Mouse (Mus musculus): Measurements from ENCODE around the gene Nfia. TPM values are rescaled to one million over a fixed set of nuclear protein-coding genes. Genes with fewer than 3 reads are reported as not detected.

Gene Nfia
- polyA plus RNA-seq, 1 experiment from 2014 or later: 42.0 TPM

- no peak for ATAC-seq (ENCODE audit: insufficient number of reproducible peaks, low FRiP score)
- Histone ChIP-seq H3K4me2 (no peak overlapping the region), H3K9ac (no peak overlapping the region)
These were observed 342.9 kb downstream of the Nfia start for GRCm38 (mm10) chr4:98115401-98115800.

GRCm38 (mm10) chr4:98116046-98116445 lies 343.5 kb downstream of the Nfia start:
- no peak for ATAC-seq (ENCODE audit: insufficient number of reproducible peaks, low FRiP score)
- Histone ChIP-seq H3K9me3 (replicated peaks) (no peaks in the 10 kb centered on the region), H3K4me2 (no peak overlapping the region), H3K27ac (ENCODE audit: poor library complexity, severe bottlenecking) (no peak overlapping the region), H3K27me3 (replicated peaks) (no peaks in the 10 kb centered on the region), H3K9ac (no peak overlapping the region), H3K4me3 (no peak overlapping the region), H3K4me1 (replicated peaks) (peaks cover 13% of the 10 kb centered on the region), H3K36me3 (peaks cover 6% of the 10 kb centered on the region; the same call in 1 of the 2 replicates)
- 87% methylated on average over 7 of the region's 7 CpGs for WGBS

More at GRCm38 (mm10) chr4:98115401-98115800, 342.9 kb downstream of the Nfia start:
- peaks cover 6% of the 10 kb centered on the region; the same call in 1 of the 2 replicates for H3K36me3 ChIP-seq
- H3K4me3 ChIP-seq: no peak overlapping the region
- WGBS: 89% methylated on average over 4 of the region's 4 CpGs
- peaks cover 13% of the 10 kb centered on the region for H3K4me1 ChIP-seq (replicated peaks)
- H3K9me3 ChIP-seq (replicated peaks): no peaks in the 10 kb centered on the region
- H3K27ac ChIP-seq (ENCODE audit: poor library complexity, severe bottlenecking): no peak overlapping the region; the same call in 1 of the 2 replicates
- H3K27me3 ChIP-seq (replicated peaks): no peaks in the 10 kb centered on the region

- Histone ChIP-seq H3K9me3 (replicated peaks) (no peaks in the 10 kb centered on the region), H3K27ac (ENCODE audit: poor library complexity, severe bottlenecking) (no peak overlapping the region), H3K4me3 (no peak overlapping the region), H3K9ac (no peak overlapping the region), H3K27me3 (replicated peaks) (no peaks in the 10 kb centered on the region), H3K4me2 (no peak overlapping the region), H3K36me3 (peaks cover 4% of the 10 kb centered on the region; the same call in 1 of the 2 replicates), H3K4me1 (replicated peaks) (peaks cover 9% of the 10 kb centered on the region)
- ATAC-seq (ENCODE audit: insufficient number of reproducible peaks, low FRiP score): no peak
- WGBS: 65% methylated on average over 3 of the region's 3 CpGs
These were observed 345.6 kb downstream of the Nfia start for GRCm38 (mm10) chr4:98118126-98118525.

GRCm38 (mm10) chr4:98118761-98119675 lies 346.5 kb downstream of the Nfia start:
- Histone ChIP-seq H3K4me3 (no peak overlapping the region), H3K27ac (ENCODE audit: poor library complexity, severe bottlenecking) (no peak overlapping the region), H3K27me3 (replicated peaks) (no peaks in the 10 kb centered on the region), H3K9ac (no peak overlapping the region), H3K4me1 (replicated peaks) (peaks cover 7% of the 10 kb centered on the region; the same call in 1 of the 2 replicates), H3K9me3 (replicated peaks) (no peaks in the 10 kb centered on the region), H3K4me2 (no peak overlapping the region), H3K36me3 (peaks cover 4% of the 10 kb centered on the region; the same call in 1 of the 2 replicates)
- ATAC-seq (ENCODE audit: insufficient number of reproducible peaks, low FRiP score): no peak
- WGBS: 75% methylated on average over 10 of the region's 10 CpGs

- Histone ChIP-seq H3K36me3 (peaks cover 4% of the 10 kb centered on the region; the same call in 1 of the 2 replicates), H3K9ac (no peak overlapping the region), H3K4me1 (replicated peaks) (peaks cover 5% of the 10 kb centered on the region; the same call in 1 of the 2 replicates), H3K27me3 (replicated peaks) (no peaks in the 10 kb centered on the region), H3K4me3 (no peak overlapping the region), H3K9me3 (replicated peaks) (no peaks in the 10 kb centered on the region), H3K27ac (ENCODE audit: poor library complexity, severe bottlenecking) (no peak overlapping the region), H3K4me2 (no peak overlapping the region)
- 87% methylated on average over 3 of the region's 3 CpGs for WGBS
- ATAC-seq (ENCODE audit: insufficient number of reproducible peaks, low FRiP score): no peak
These were observed 347.5 kb downstream of the Nfia start for GRCm38 (mm10) chr4:98119949-98120531.

- Histone ChIP-seq H3K4me1 (replicated peaks) (peaks cover 4% of the 10 kb centered on the region; the same call in 1 of the 2 replicates), H3K27ac (ENCODE audit: poor library complexity, severe bottlenecking) (no peak overlapping the region), H3K9me3 (replicated peaks) (no peaks in the 10 kb centered on the region), H3K9ac (no peak overlapping the region), H3K4me3 (no peak overlapping the region), H3K4me2 (no peak overlapping the region), H3K36me3 (peaks cover 4% of the 10 kb centered on the region; the same call in 1 of the 2 replicates), H3K27me3 (replicated peaks) (no peaks in the 10 kb centered on the region)
- ATAC-seq (ENCODE audit: insufficient number of reproducible peaks, low FRiP score): no peak
- WGBS: 73% methylated on average over 6 of the region's 6 CpGs
These were observed 348.3 kb downstream of the Nfia start for GRCm38 (mm10) chr4:98120706-98121340.

GRCm38 (mm10) chr4:98126003-98126677 lies 353.6 kb downstream of the Nfia start:
- Histone ChIP-seq H3K27ac (ENCODE audit: poor library complexity, severe bottlenecking) (no peak overlapping the region), H3K36me3 (no peaks in the 10 kb centered on the region), H3K9me3 (replicated peaks) (no peaks in the 10 kb centered on the region), H3K27me3 (replicated peaks) (no peaks in the 10 kb centered on the region), H3K4me2 (no peak overlapping the region), H3K9ac (no peak overlapping the region), H3K4me3 (no peak overlapping the region), H3K4me1 (replicated peaks) (peaks cover 3% of the 10 kb centered on the region; the same call in 1 of the 2 replicates)
- no peak for ATAC-seq (ENCODE audit: insufficient number of reproducible peaks, low FRiP score)
- 73% methylated on average over 11 of the region's 11 CpGs for WGBS

GRCm38 (mm10) chr4:98130798-98131197 lies 358.3 kb downstream of the Nfia start:
- Histone ChIP-seq H3K4me2 (no peak overlapping the region), H3K9me3 (replicated peaks) (no peaks in the 10 kb centered on the region), H3K36me3 (no peaks in the 10 kb centered on the region), H3K27ac (ENCODE audit: poor library complexity, severe bottlenecking) (no peak overlapping the region), H3K4me3 (no peak overlapping the region), H3K9ac (no peak overlapping the region), H3K4me1 (replicated peaks) (peaks cover 3% of the 10 kb centered on the region; the same call in 1 of the 2 replicates), H3K27me3 (replicated peaks) (no peaks in the 10 kb centered on the region)
- 47% methylated on average over 2 of the region's 2 CpGs for WGBS
- no peak for ATAC-seq (ENCODE audit: insufficient number of reproducible peaks, low FRiP score)

DNA sequence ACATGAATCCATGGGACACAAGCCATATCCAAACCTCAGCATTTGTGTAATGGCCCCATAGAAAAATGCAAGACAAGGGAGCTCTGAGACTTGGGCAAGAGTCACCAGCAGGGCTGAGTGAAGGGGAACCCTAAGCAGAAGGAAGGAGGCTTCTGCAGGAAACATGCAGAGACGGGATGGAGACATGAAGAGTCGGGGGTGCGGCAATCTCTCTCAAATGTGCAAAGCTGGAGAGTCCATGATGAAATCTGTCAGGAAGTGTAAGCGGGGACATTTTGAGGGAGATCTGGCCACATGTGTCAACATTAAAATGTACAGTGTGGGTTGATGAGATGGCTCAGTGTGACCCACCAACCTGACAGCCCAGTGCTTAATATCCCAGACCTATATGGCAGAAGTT lies 361.5 kb downstream of the Nfia start:
- H3K4me1 ChIP-seq (replicated peaks): peaks cover 3% of the 10 kb centered on the region; the same call in 1 of the 2 replicates

DNA sequence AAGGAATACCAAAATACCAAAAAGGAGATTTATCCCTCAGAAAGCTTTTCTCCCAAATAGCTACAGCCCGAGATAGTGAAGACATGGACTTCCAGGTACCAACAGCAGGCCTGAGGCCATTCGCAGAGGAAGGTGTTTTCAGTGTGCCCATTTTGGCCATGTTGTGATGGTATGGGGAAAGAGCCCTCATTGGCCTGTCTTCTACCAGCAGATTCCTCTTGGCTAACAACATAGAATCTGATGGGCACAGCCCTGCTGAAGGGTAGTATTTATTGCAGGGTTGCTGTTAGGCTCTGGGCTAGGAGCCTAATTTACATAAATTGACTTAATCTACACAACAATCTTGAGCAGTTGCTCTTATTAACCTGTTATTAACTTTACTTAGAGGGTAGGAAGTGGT lies 363.5 kb downstream of the Nfia start:
- no peak for ATAC-seq (ENCODE audit: insufficient number of reproducible peaks, low FRiP score)
- WGBS: 88% methylated on average over 2 of the region's 2 CpGs

More for the DNA sequence above, 361.5 kb downstream of the Nfia start:
- H3K36me3 ChIP-seq: no peaks in the 10 kb centered on the region
- WGBS: 89% methylated on average over 4 of the region's 4 CpGs
- H3K4me3 ChIP-seq: no peak overlapping the region
- no peak overlapping the region for H3K27ac ChIP-seq (ENCODE audit: poor library complexity, severe bottlenecking)
- no peaks in the 10 kb centered on the region for H3K27me3 ChIP-seq (replicated peaks)
- no peak for ATAC-seq (ENCODE audit: insufficient number of reproducible peaks, low FRiP score)
- H3K9me3 ChIP-seq (replicated peaks): no peaks in the 10 kb centered on the region
- H3K4me2 ChIP-seq: no peak overlapping the region
- no peak overlapping the region for H3K9ac ChIP-seq

More for the DNA sequence above, 363.5 kb downstream of the Nfia start:
- no peaks in the 10 kb centered on the region for H3K36me3 ChIP-seq
- H3K27me3 ChIP-seq (replicated peaks): no peaks in the 10 kb centered on the region
- no peak overlapping the region for H3K9ac ChIP-seq
- H3K4me3 ChIP-seq: no peak overlapping the region
- H3K9me3 ChIP-seq (replicated peaks): no peaks in the 10 kb centered on the region
- H3K4me1 ChIP-seq (replicated peaks): no peaks in the 10 kb centered on the region
- no peak overlapping the region for H3K27ac ChIP-seq (ENCODE audit: poor library complexity, severe bottlenecking)
- no peak overlapping the region for H3K4me2 ChIP-seq

Measured in heart, embryonic 12.5 days (tissue).